Mouse (Mus musculus) forebrain, embryonic 14.5 days (tissue): ENCODE results near the gene Clip2. TPM values are rescaled to one million over a fixed set of nuclear protein-coding genes. Genes with fewer than 3 reads are reported as not detected.

Experiments
- ATAC-seq: fragments of 200-750 bp; cut with Nextera tagmentation; 2 replicates; pipeline ENCODE4 v1.8.0; 2017; ENCODE audit warnings: mild to moderate bottlenecking, moderate library complexity
- DNase-seq: peaks from one replicate; pipeline ENCODE4 v3.0.0-alpha.2; 2015; ENCODE audit warnings: low spot score
- H3K27ac ChIP-seq: fragments of 300-500 bp; sonication (generic); 2 replicates; pipeline ENCODE4 v1.5.1; 2014; ENCODE audit warnings: low read depth, mild to moderate bottlenecking, control low read depth, low read length, moderate library complexity
- H3K27me3 ChIP-seq: fragments of 300-500 bp; sonication (generic); replicated peaks from 2 replicates; pipeline ENCODE4 v1.6.1; 2014; ENCODE audit warnings: low read length, control low read depth, mixed read lengths; ENCODE audit not compliant: control insufficient read depth, insufficient read depth
- H3K36me3 ChIP-seq: fragments of 300-500 bp; sonication (generic); 2 replicates; pipeline ENCODE4 v1.6.1; 2014; ENCODE audit warnings: low read length, control low read depth; ENCODE audit not compliant: control insufficient read depth, insufficient read depth
- H3K4me1 ChIP-seq: fragments of 300-500 bp; sonication (generic); 2 replicates; pipeline ENCODE4 v1.6.1; 2014; ENCODE audit warnings: antibody characterized with exemption, low read length, control low read depth; ENCODE audit not compliant: control insufficient read depth, insufficient read depth
- H3K4me2 ChIP-seq: fragments of 300-500 bp; sonication (generic); 2 replicates; pipeline ENCODE4 v1.6.1; 2014; ENCODE audit warnings: mild to moderate bottlenecking, control low read depth, low read length
- H3K4me3 ChIP-seq: fragments of 300-500 bp; sonication (generic); 2 replicates; pipeline ENCODE4 v1.5.1; 2014; ENCODE audit warnings: low read depth, low read length, control low read depth
- H3K9ac ChIP-seq: fragments of 300-500 bp; sonication (generic); 2 replicates; pipeline ENCODE4 v1.6.1; 2014; ENCODE audit warnings: mild to moderate bottlenecking, low read length, control low read depth, moderate library complexity
- H3K9me3 ChIP-seq: fragments of 300-500 bp; sonication (generic); replicated peaks from 2 replicates; pipeline ENCODE4 v1.6.1; 2016; ENCODE audit warnings: low read length, control low read depth, mixed read lengths; ENCODE audit not compliant: control insufficient read depth
- WGBS: fragments of 180-500 bp; shearing (Covaris S2); extraction: QIAGEN DNeasy Blood & Tissue Kit; methylation state at CpG from one replicate; pipeline ENCODE4 v1.1.7; 2014; 5-methylcytosine and 5-hydroxymethylcytosine counted together
- polyA plus RNA-seq: library from polyadenylated mRNA; unstranded; fragments of >200 nt; fragmentation: Nextera tagmentation; extraction: Ambion mirVana; gene quantifications from 2 replicates; pipeline ENCODE4 v1.2.1, GENCODE M21; 2014

Clip2 gene
- polyA plus RNA-seq, 1 experiment from 2014 or later, result 11.1 TPM

- WGBS, result 86% methylated on average over 5 of the region's 5 CpGs
- Histone ChIP-seq H3K4me1 (peaks cover 25% of the 10 kb centered on the region), H3K4me2 (no peak overlapping the region), H3K9ac (no peak overlapping the region), H3K27ac (no peak overlapping the region), H3K9me3 (no peaks in the 10 kb centered on the region), H3K36me3 (no peaks in the 10 kb centered on the region), H3K27me3 (no peaks in the 10 kb centered on the region), H3K4me3 (no peak overlapping the region)
- DNase-seq, result no peak
- no peak for ATAC-seq
Measured at GRCm38 (mm10) chr5:134553951-134554546, 1.8 kb upstream of the Clip2 start.

GRCm38 (mm10) chr5:134551233-134552109 is 763 bp downstream of the Clip2 start:
- peak overlapping the region; percentile 88 for H3K4me2 ChIP-seq
- H3K4me3 ChIP-seq, result peak overlapping the region; percentile 92
- no peaks in the 10 kb centered on the region for H3K36me3 ChIP-seq
- H3K9me3 ChIP-seq, result no peaks in the 10 kb centered on the region
- peak overlapping the region; percentile 99 for H3K27ac ChIP-seq
- DNase-seq, result peak; percentile 67
- H3K9ac ChIP-seq, result peak overlapping the region; percentile 97
- no peaks in the 10 kb centered on the region for H3K27me3 ChIP-seq
- 2% methylated on average over 51 of the region's 52 CpGs for WGBS
- peaks cover 28% of the 10 kb centered on the region for H3K4me1 ChIP-seq
- ATAC-seq, result peak; percentile 27

GRCm38 (mm10) chr5:134550836-134551232 is 1.4 kb downstream of the Clip2 start:
- Histone ChIP-seq H3K4me3 (peak overlapping the region; percentile 92), H3K36me3 (no peaks in the 10 kb centered on the region), H3K4me1 (peaks cover 28% of the 10 kb centered on the region), H3K27me3 (no peaks in the 10 kb centered on the region), H3K4me2 (peak overlapping the region; percentile 88), H3K9ac (peak overlapping the region; percentile 97), H3K9me3 (no peaks in the 10 kb centered on the region), H3K27ac (peak overlapping the region; percentile 99; the same call in 1 of the 2 replicates)
- no peak for ATAC-seq
- WGBS, result 14% methylated on average over 6 of the region's 6 CpGs
- no peak for DNase-seq

GRCm38 (mm10) chr5:134549640-134550168 is 2.5 kb downstream of the Clip2 start:
- no peak for DNase-seq
- no peak overlapping the region for H3K4me3 ChIP-seq
- H3K4me1 ChIP-seq, result peaks cover 20% of the 10 kb centered on the region

GRCm38 (mm10) chr5:134548306-134548705 is 3.9 kb downstream of the Clip2 start:
- no peak overlapping the region for H3K9ac ChIP-seq
- H3K4me1 ChIP-seq, result peaks cover 20% of the 10 kb centered on the region
- no peak overlapping the region for H3K27ac ChIP-seq
- no peaks in the 10 kb centered on the region for H3K9me3 ChIP-seq
- H3K4me3 ChIP-seq, result no peak overlapping the region
- H3K36me3 ChIP-seq, result peaks cover 8% of the 10 kb centered on the region; the same call in 1 of the 2 replicates
- DNase-seq (no peak), ATAC-seq (no peak)
- WGBS, result 48% methylated on average over 5 of the region's 5 CpGs
- H3K4me2 ChIP-seq, result no peak overlapping the region
- H3K27me3 ChIP-seq, result no peaks in the 10 kb centered on the region

More at GRCm38 (mm10) chr5:134549640-134550168, 2.5 kb downstream of the Clip2 start:
- no peak for ATAC-seq
- WGBS, result 94% methylated on average over 2 of the region's 3 CpGs
- Histone ChIP-seq H3K27ac (no peak overlapping the region), H3K4me2 (peak overlapping the region; percentile 88), H3K9me3 (no peaks in the 10 kb centered on the region), H3K27me3 (no peaks in the 10 kb centered on the region), H3K9ac (no peak overlapping the region), H3K36me3 (0 out of 2 replicates have a peak, but pooled peaks cover 3% of the 10 kb centered on the region)

DNA sequence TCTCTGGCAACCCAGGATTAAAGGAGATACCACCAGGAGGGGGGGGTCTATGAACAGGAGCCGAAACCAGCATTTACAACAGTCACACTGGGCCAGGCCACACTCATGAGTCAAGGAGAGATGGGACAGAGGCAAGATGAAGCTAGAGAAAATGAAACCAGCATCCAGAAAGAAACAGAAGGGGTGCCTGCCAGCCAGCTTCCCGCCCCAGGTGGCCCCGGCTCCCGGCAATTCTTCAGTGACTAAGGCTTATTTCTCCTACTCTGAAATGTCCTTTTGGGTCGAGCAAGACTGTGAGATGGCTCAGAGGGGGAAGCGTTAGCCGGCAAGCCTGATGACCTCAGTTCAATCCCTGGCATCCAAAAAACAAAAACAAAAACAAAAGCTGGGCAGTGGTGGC is 5.4 kb downstream of the Clip2 start:
- Histone ChIP-seq H3K9me3 (no peaks in the 10 kb centered on the region), H3K27ac (no peak overlapping the region), H3K9ac (no peak overlapping the region), H3K4me1 (peaks cover 15% of the 10 kb centered on the region), H3K4me2 (no peak overlapping the region), H3K27me3 (no peaks in the 10 kb centered on the region), H3K36me3 (peaks cover 8% of the 10 kb centered on the region; the same call in 1 of the 2 replicates), H3K4me3 (no peak overlapping the region)
- 89% methylated on average over 7 of the region's 7 CpGs for WGBS
- ATAC-seq, result no peak
- DNase-seq, result no peak

GRCm38 (mm10) chr5:134545242-134545629 is 7.0 kb downstream of the Clip2 start:
- Histone ChIP-seq H3K4me1 (peaks cover 6% of the 10 kb centered on the region), H3K27ac (no peak overlapping the region), H3K36me3 (peaks cover 8% of the 10 kb centered on the region; the same call in 1 of the 2 replicates), H3K9me3 (no peaks in the 10 kb centered on the region), H3K4me3 (no peak overlapping the region), H3K9ac (no peak overlapping the region), H3K27me3 (no peaks in the 10 kb centered on the region), H3K4me2 (no peak overlapping the region)
- WGBS, result 61% methylated on average over 3 of the region's 3 CpGs
- DNase-seq (no peak), ATAC-seq (no peak)

- no peak overlapping the region for H3K27ac ChIP-seq
- peaks cover 8% of the 10 kb centered on the region; the same call in 1 of the 2 replicates for H3K36me3 ChIP-seq
- no peaks in the 10 kb centered on the region for H3K27me3 ChIP-seq
- 66% methylated on average over 19 of the region's 19 CpGs for WGBS
- H3K4me3 ChIP-seq, result no peak overlapping the region
- H3K4me2 ChIP-seq, result no peak overlapping the region
- no peak overlapping the region for H3K9ac ChIP-seq
- ATAC-seq (no peak), DNase-seq (no peak)
- H3K9me3 ChIP-seq, result no peaks in the 10 kb centered on the region
- peaks cover 4% of the 10 kb centered on the region; the same call in 1 of the 2 replicates for H3K4me1 ChIP-seq
Measured at GRCm38 (mm10) chr5:134544516-134545241, 7.6 kb downstream of the Clip2 start.
